Mouse (Mus musculus) spleen, adult 2 months (tissue): Measurements from ENCODE around the gene Kl.

ENCODE experiments used
- CTCF ChIP-seq: fragments of 200-500 bp; IDR thresholded peaks from 2 replicates; pipeline ENCODE4 v1.5.1; 2011; ENCODE audit warnings: mild to moderate bottlenecking, inconsistent platforms; ENCODE audit not compliant: insufficient read depth, insufficient read length, insufficient replicate concordance; ENCODE audit errors: extremely low read depth
- POLR2A ChIP-seq: fragments of 200-500 bp; IDR thresholded peaks from 2 replicates; pipeline ENCODE4 v1.6.1; 2011; ENCODE audit warnings: low read depth, low read length, inconsistent platforms

DNA sequence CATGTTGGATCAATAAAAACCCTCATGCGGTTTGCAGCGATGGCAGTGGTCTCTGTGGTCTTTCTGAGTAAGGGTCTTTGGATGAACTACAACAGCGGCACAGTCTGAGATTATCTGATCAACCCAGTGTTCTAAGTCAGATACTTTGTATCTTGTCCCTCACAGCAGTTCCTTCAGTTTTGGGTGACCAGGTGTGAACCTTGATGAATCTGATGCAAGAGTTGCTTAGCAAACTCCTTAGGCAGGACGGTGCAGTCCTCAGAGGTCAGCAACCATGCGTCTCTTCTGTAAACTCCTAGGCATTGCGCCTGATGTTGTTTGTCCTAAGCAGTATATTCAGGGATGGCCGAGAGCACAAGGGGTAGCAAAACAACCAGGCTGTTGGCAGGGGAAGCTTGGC is 48.7 kb downstream of the Kl start:
- no peak for TF ChIP-seq CTCF
- TF ChIP-seq POLR2A: no peak
